Mouse (Mus musculus) erythroblast, adult 5-6 weeks (primary cell): ENCODE measurements around the gene Cap1. TPM values are rescaled to one million over a fixed set of nuclear protein-coding genes. Genes with fewer than 3 reads are reported as not detected.

Experiments used
- ATAC-seq: replicated peaks from 2 replicates; pipeline ENCODE4 v1.8.0; 2016; ENCODE audit warnings: moderate number of reproducible peaks, mild to moderate bottlenecking, moderate TSS enrichment, inconsistent platforms; ENCODE audit not compliant: poor library complexity, low FRiP score, severe bottlenecking
- total RNA-seq, 2 experiments: library from RNA; stranded (forward) in 1 of 2; stranded (reverse) in 1 of 2; fragments of 150-400 nt in 1 of 2; fragments of 200-764, 138-1000 nt in 1 of 2; gene quantifications; 2 replicates each; pipeline versions ENCODE4 v1.2.3 to v1.2.4; 2015 to 2017; ENCODE audit warnings: low replicate concordance in 2 of 2

Cap1 gene
- 77.8 and 106 TPM in 2 replicates for total RNA-seq (2015; ENCODE audit: low replicate concordance)
- total RNA-seq (2017; ENCODE audit: low replicate concordance): 76.8 and 86.9 TPM in 2 replicates

- peak; percentile 93 for ATAC-seq
These were observed at the start of gene Cap1 for GRCm38 (mm10) chr4:122885768-122886578. TSS of gene Cap1 (minus strand) at chr4:122886056.

- ATAC-seq: no peak
These were observed 48.0 kb upstream of the Cap1 start for GRCm38 (mm10) chr4:122933857-122934256.

- no peak for ATAC-seq
These were observed 47.3 kb upstream of the Cap1 start for GRCm38 (mm10) chr4:122933051-122933591.

- no peak for ATAC-seq
These were observed 46.6 kb upstream of the Cap1 start for GRCm38 (mm10) chr4:122932239-122932978.

GRCm38 (mm10) chr4:122930939-122931590, 45.2 kb upstream of the Cap1 start:
- ATAC-seq: no peak

- no peak for ATAC-seq
These were observed 37.8 kb upstream of the Cap1 start for GRCm38 (mm10) chr4:122923392-122924344.

GRCm38 (mm10) chr4:122922841-122923240, 37.0 kb upstream of the Cap1 start:
- no peak for ATAC-seq

GRCm38 (mm10) chr4:122915985-122916384, 30.1 kb upstream of the Cap1 start:
- no peak for ATAC-seq

- ATAC-seq: no peak
These were observed 28.3 kb upstream of the Cap1 start for GRCm38 (mm10) chr4:122914186-122914585.

- no peak for ATAC-seq
These were observed 26.8 kb upstream of the Cap1 start for GRCm38 (mm10) chr4:122912613-122913012.

GRCm38 (mm10) chr4:122910577-122910976, 24.7 kb upstream of the Cap1 start:
- peak; percentile 62; the same call in 1 of the 2 replicates for ATAC-seq

GRCm38 (mm10) chr4:122909572-122910189, 23.8 kb upstream of the Cap1 start:
- no peak for ATAC-seq

GRCm38 (mm10) chr4:122905359-122905758, 19.5 kb upstream of the Cap1 start:
- ATAC-seq: no peak

- no peak for ATAC-seq
These were observed 17.9 kb upstream of the Cap1 start for GRCm38 (mm10) chr4:122903709-122904108.

- no peak for ATAC-seq
These were observed 16.3 kb upstream of the Cap1 start for GRCm38 (mm10) chr4:122902156-122902555.

GRCm38 (mm10) chr4:122898313-122898712, 12.5 kb upstream of the Cap1 start:
- ATAC-seq: peak; percentile 65; the same call in 1 of the 2 replicates

GRCm38 (mm10) chr4:122897750-122898149, 11.9 kb upstream of the Cap1 start:
- no peak for ATAC-seq

GRCm38 (mm10) chr4:122892157-122892556, 6.3 kb upstream of the Cap1 start:
- ATAC-seq: no peak

GRCm38 (mm10) chr4:122891597-122891996, 5.7 kb upstream of the Cap1 start:
- ATAC-seq: no peak
